Mouse (Mus musculus) B cell, adult 67 days (primary cell): Measurements from ENCODE around the gene Plp2. TPM values are rescaled to one million over a fixed set of nuclear protein-coding genes. Genes with fewer than 3 reads are reported as not detected.

Source experiments
- total RNA-seq, 2 experiments: library from RNA; stranded (reverse); gene quantifications; 4 replicates each; pipeline ENCODE4 v1.2.4; 2023

Gene Plp2
- total RNA-seq = 100 to 1,000 TPM; 105 to 109 TPM

GRCm38 (mm10) chrX:7670921-7671623, at the start of gene Plp2:
Gene Plp2, minus strand, starts transcription at chrX:7671390.

GRCm38 (mm10) chrX:7714135-7714899, 43.1 kb upstream of the Plp2 start, which contains the start of gene Wdr45:
Gene Wdr45, plus strand, starts transcription at chrX:7714333.

GRCm38 (mm10) chrX:7696954-7697381, 25.8 kb upstream of the Plp2 start, which contains the start of gene Gpkow:
Gene Gpkow, plus strand, starts transcription at chrX:7697131.

GRCm38 (mm10) chrX:7680864-7681263, 9.7 kb upstream of the Plp2 start, which contains the start of gene Magix:
Gene Magix, minus strand, starts transcription at chrX:7681251.

GRCm38 (mm10) chrX:7657221-7657639, 14.0 kb downstream of the Plp2 start, which contains the start of gene Prickle3:
Gene Prickle3, plus strand, starts transcription at chrX:7657260.

GRCm38 (mm10) chrX:7638401-7639091, 32.6 kb downstream of the Plp2 start, which contains the start of gene Syp:
Gene Syp, plus strand, starts transcription at chrX:7638471.

Other genes with a start within 250 kb of the Plp2 start
- gene Foxp3, start 97.7 kb downstream of the Plp2 start, total RNA-seq = not detected
- 1 to 10 TPM; 5.3 to 6.6 TPM for gene Ppp1r3f, start 97.1 kb downstream of the Plp2 start, total RNA-seq
- gene Ccdc22, start 65.9 kb downstream of the Plp2 start, total RNA-seq = 10 to 100 TPM; 19.4 to 23.0 TPM
- gene Cacna1f, start 64.3 kb downstream of the Plp2 start, total RNA-seq = not detected
- under 1 TPM; 0.55 to 0.56 TPM for gene Syp, start 32.9 kb downstream of the Plp2 start, total RNA-seq
- 10 to 100 TPM; 34.3 to 35.7 TPM for gene Prickle3, start 14.1 kb downstream of the Plp2 start, total RNA-seq
- not detected for gene Magix, start 9.9 kb upstream of the Plp2 start, total RNA-seq
- gene Gpkow, start 25.7 kb upstream of the Plp2 start, total RNA-seq = 10 to 100 TPM; 52.4 to 61.9 TPM
- 10 to 100 TPM; 70.0 to 71.3 TPM for gene Wdr45, start 42.9 kb upstream of the Plp2 start, total RNA-seq
- not detected for gene Gm45208, start 50.9 kb upstream of the Plp2 start, total RNA-seq
- 10 to 100 TPM; 13.6 to 14.4 TPM for gene Praf2, start 57.0 kb upstream of the Plp2 start, total RNA-seq
- gene Ccdc120, start 79.5 kb upstream of the Plp2 start, total RNA-seq = not detected
- gene Tfe3, start 91.2 kb upstream of the Plp2 start, total RNA-seq = 10 to 100 TPM; 27.3 to 33.5 TPM
- gene Gripap1, start 118.4 kb upstream of the Plp2 start, total RNA-seq = 100 to 1,000 TPM; 274 to 300 TPM
- gene Kcnd1, start 150.9 kb upstream of the Plp2 start, total RNA-seq = 1 to 10 TPM in 1 of 2 experiments, under 1 TPM in 1; 0.59 to 2.3 TPM
- gene Otud5, start 170.0 kb upstream of the Plp2 start, total RNA-seq = 100 to 1,000 TPM; 180 to 210 TPM
- 10 to 100 TPM; 35.7 to 59.2 TPM for gene Pim2, start 206.9 kb upstream of the Plp2 start, total RNA-seq
- gene Slc35a2, start 212.6 kb upstream of the Plp2 start, total RNA-seq = 10 to 100 TPM; 30.9 to 34.8 TPM
- gene Pqbp1, start 227.9 kb upstream of the Plp2 start, total RNA-seq = 100 to 1,000 TPM; 121 to 128 TPM
- gene Timm17b, start 228.0 kb upstream of the Plp2 start, total RNA-seq = 10 to 100 TPM; 59.7 to 62.1 TPM
- not detected for gene Gm10491, start 236.4 kb upstream of the Plp2 start, total RNA-seq
- not detected for gene Gm10490, start 238.2 kb upstream of the Plp2 start, total RNA-seq
- not detected for gene Pcsk1n, start 248.4 kb upstream of the Plp2 start, total RNA-seq